Mouse (Mus musculus) hindbrain, embryonic 14.5 days (tissue): Measurements from ENCODE around the gene Galr3. TPM values are rescaled to one million over a fixed set of nuclear protein-coding genes. Genes with fewer than 3 reads are reported as not detected.

Source experiments
- ATAC-seq: fragments of 200-750 bp; cut with Nextera tagmentation; 2 replicates; pipeline ENCODE4 v1.8.0; 2017; ENCODE audit warnings: moderate number of reproducible peaks, mild to moderate bottlenecking, moderate TSS enrichment, moderate library complexity; ENCODE audit not compliant: low FRiP score
- DNase-seq: peaks from one replicate; pipeline ENCODE4 v3.0.0-alpha.2; 2015; ENCODE audit warnings: low spot score
- H3K27ac ChIP-seq: fragments of 300-500 bp; sonication (generic); 2 replicates; pipeline ENCODE4 v1.5.1; 2014; ENCODE audit warnings: mild to moderate bottlenecking, moderate library complexity
- H3K27me3 ChIP-seq: fragments of 300-500 bp; sonication (generic); 2 replicates; pipeline ENCODE4 v1.6.1; 2014; ENCODE audit warnings: mild to moderate bottlenecking, low read length, mixed read lengths; ENCODE audit not compliant: control insufficient read depth, insufficient read depth
- H3K36me3 ChIP-seq: fragments of 300-500 bp; sonication (generic); replicated peaks from 2 replicates; pipeline ENCODE4 v1.6.1; 2014; ENCODE audit not compliant: control insufficient read depth, insufficient read depth
- H3K4me1 ChIP-seq: fragments of 300-500 bp; sonication (generic); replicated peaks from 2 replicates; pipeline ENCODE4 v1.6.1; 2014; ENCODE audit warnings: antibody characterized with exemption, low read length, mixed read lengths; ENCODE audit not compliant: control insufficient read depth, insufficient read depth
- H3K4me2 ChIP-seq: fragments of 300-500 bp; sonication (generic); replicated peaks from 2 replicates; pipeline ENCODE4 v1.6.1; 2014; ENCODE audit warnings: mild to moderate bottlenecking, moderate library complexity
- H3K4me3 ChIP-seq: fragments of 300-500 bp; sonication (generic); replicated peaks from 2 replicates; pipeline ENCODE4 v1.5.1; 2014; ENCODE audit warnings: mild to moderate bottlenecking, low read length
- H3K9ac ChIP-seq: fragments of 300-500 bp; sonication (generic); 2 replicates; pipeline ENCODE4 v1.6.1; 2014
- H3K9me3 ChIP-seq: fragments of 300-500 bp; sonication (generic); 2 replicates; pipeline ENCODE4 v1.6.1; 2016; ENCODE audit warnings: low read length; ENCODE audit not compliant: control insufficient read depth
- WGBS: fragments of 180-500 bp; shearing (Covaris S2); extraction: QIAGEN DNeasy Blood & Tissue Kit; methylation state at CpG from one replicate; pipeline ENCODE4 v1.1.7; 2014; 5-methylcytosine and 5-hydroxymethylcytosine counted together
- polyA plus RNA-seq: library from polyadenylated mRNA; unstranded; fragments of >200 nt; fragmentation: Nextera tagmentation; extraction: Ambion mirVana; gene quantifications from 2 replicates; pipeline ENCODE4 v1.2.1, GENCODE M21; 2014

Galr3 gene
- polyA plus RNA-seq, 1 experiment from 2014 or later: not detected

- Histone ChIP-seq H3K36me3 (no peaks in the 10 kb centered on the region), H3K4me1 (peaks cover 11% of the 10 kb centered on the region), H3K9ac (no peak overlapping the region), H3K27me3 (0 out of 2 replicates have a peak, but pooled peaks cover 6% of the 10 kb centered on the region), H3K4me3 (no peak overlapping the region), H3K4me2 (no peak overlapping the region), H3K27ac (no peak overlapping the region), H3K9me3 (no peaks in the 10 kb centered on the region)
- WGBS: 61% methylated on average over 10 of the region's 10 CpGs
- no peak for ATAC-seq
- DNase-seq: no peak
Observed at GRCm38 (mm10) chr15:79022671-79023230, 18.9 kb upstream of the Galr3 start.

- Histone ChIP-seq H3K4me1 (peaks cover 12% of the 10 kb centered on the region), H3K9me3 (no peaks in the 10 kb centered on the region), H3K36me3 (no peaks in the 10 kb centered on the region), H3K27me3 (0 out of 2 replicates have a peak, but pooled peaks cover 6% of the 10 kb centered on the region), H3K27ac (no peak overlapping the region), H3K4me2 (no peak overlapping the region), H3K4me3 (no peak overlapping the region), H3K9ac (no peak overlapping the region)
- ATAC-seq (no peak), DNase-seq (no peak)
- 62% methylated on average over 1 of the region's 1 CpGs for WGBS
Observed at GRCm38 (mm10) chr15:79023366-79023765, 18.3 kb upstream of the Galr3 start.

GRCm38 (mm10) chr15:79025687-79026308 lies 15.9 kb upstream of the Galr3 start:
- Histone ChIP-seq H3K4me2 (peak overlapping the region; percentile 10), H3K9me3 (no peaks in the 10 kb centered on the region), H3K4me1 (peaks cover 26% of the 10 kb centered on the region), H3K36me3 (no peaks in the 10 kb centered on the region), H3K27me3 (0 out of 2 replicates have a peak, but pooled peaks cover 6% of the 10 kb centered on the region), H3K9ac (0 out of 2 replicates have a peak overlapping the region, but pooled peaks have one; percentile 1), H3K4me3 (no peak overlapping the region), H3K27ac (no peak overlapping the region)
- WGBS: 12% methylated on average over 16 of the region's 18 CpGs
- ATAC-seq (no peak), DNase-seq (no peak)

GRCm38 (mm10) chr15:79026511-79027290 lies 15.0 kb upstream of the Galr3 start:
- Histone ChIP-seq H3K4me3 (peak overlapping the region; percentile 61), H3K27me3 (0 out of 2 replicates have a peak, but pooled peaks cover 6% of the 10 kb centered on the region), H3K9me3 (no peaks in the 10 kb centered on the region), H3K9ac (0 out of 2 replicates have a peak overlapping the region, but pooled peaks have one; percentile 94), H3K4me2 (peak overlapping the region; percentile 73), H3K36me3 (no peaks in the 10 kb centered on the region), H3K4me1 (peaks cover 31% of the 10 kb centered on the region), H3K27ac (peak overlapping the region; percentile 92; the same call in 1 of the 2 replicates)
- 38% methylated on average over 14 of the region's 14 CpGs for WGBS
- no peak for DNase-seq
- ATAC-seq: no peak

GRCm38 (mm10) chr15:79027291-79028205 lies 14.1 kb upstream of the Galr3 start:
- Histone ChIP-seq H3K27ac (peak overlapping the region; percentile 92), H3K4me3 (peak overlapping the region; percentile 61), H3K9ac (peak overlapping the region; percentile 94), H3K4me1 (peaks cover 31% of the 10 kb centered on the region), H3K36me3 (no peaks in the 10 kb centered on the region), H3K9me3 (no peaks in the 10 kb centered on the region), H3K4me2 (peak overlapping the region; percentile 73), H3K27me3 (0 out of 2 replicates have a peak, but pooled peaks cover 6% of the 10 kb centered on the region)
- WGBS: 6% methylated on average over 44 of the region's 46 CpGs
- DNase-seq (no peak), ATAC-seq (no peak)

- no peaks in the 10 kb centered on the region for H3K9me3 ChIP-seq
- WGBS: under 1% methylated on average over 50 of the region's 58 CpGs
Observed at GRCm38 (mm10) chr15:79028237-79028738, 13.4 kb upstream of the Galr3 start, which contains the start of gene H1f0. H1f0 (plus strand) TSS chr15:79028450.

GRCm38 (mm10) chr15:79028823-79029484 lies 12.7 kb upstream of the Galr3 start:
- Histone ChIP-seq H3K36me3 (no peaks in the 10 kb centered on the region), H3K4me1 (peaks cover 31% of the 10 kb centered on the region), H3K9me3 (no peaks in the 10 kb centered on the region), H3K4me3 (peak overlapping the region; percentile 61), H3K9ac (peak overlapping the region; percentile 94), H3K4me2 (peak overlapping the region; percentile 73), H3K27me3 (0 out of 2 replicates have a peak, but pooled peaks cover 6% of the 10 kb centered on the region), H3K27ac (peak overlapping the region; percentile 92)
- WGBS: 30% methylated on average over 16 of the region's 16 CpGs
- ATAC-seq: no peak
- DNase-seq: no peak

More at GRCm38 (mm10) chr15:79028237-79028738, 13.4 kb upstream of the Galr3 start, which contains the start of gene H1f0:
- H3K27ac ChIP-seq: peak within 1 kb of the TSS; percentile 92
- DNase-seq (peak; percentile 90), ATAC-seq (peak; percentile 87)
- peaks cover 31% of the 10 kb centered on the region for H3K4me1 ChIP-seq
- H3K9ac ChIP-seq: peak within 1 kb of the TSS; percentile 94
- H3K4me2 ChIP-seq: peak within 1 kb of the TSS; percentile 73
- H3K4me3 ChIP-seq: peak within 1 kb of the TSS; percentile 61
- H3K27me3 ChIP-seq: 0 out of 2 replicates have a peak, but pooled peaks cover 6% of the 10 kb centered on the region
- no peaks in the 10 kb centered on the region for H3K36me3 ChIP-seq
